In the genomic region with DNA sequence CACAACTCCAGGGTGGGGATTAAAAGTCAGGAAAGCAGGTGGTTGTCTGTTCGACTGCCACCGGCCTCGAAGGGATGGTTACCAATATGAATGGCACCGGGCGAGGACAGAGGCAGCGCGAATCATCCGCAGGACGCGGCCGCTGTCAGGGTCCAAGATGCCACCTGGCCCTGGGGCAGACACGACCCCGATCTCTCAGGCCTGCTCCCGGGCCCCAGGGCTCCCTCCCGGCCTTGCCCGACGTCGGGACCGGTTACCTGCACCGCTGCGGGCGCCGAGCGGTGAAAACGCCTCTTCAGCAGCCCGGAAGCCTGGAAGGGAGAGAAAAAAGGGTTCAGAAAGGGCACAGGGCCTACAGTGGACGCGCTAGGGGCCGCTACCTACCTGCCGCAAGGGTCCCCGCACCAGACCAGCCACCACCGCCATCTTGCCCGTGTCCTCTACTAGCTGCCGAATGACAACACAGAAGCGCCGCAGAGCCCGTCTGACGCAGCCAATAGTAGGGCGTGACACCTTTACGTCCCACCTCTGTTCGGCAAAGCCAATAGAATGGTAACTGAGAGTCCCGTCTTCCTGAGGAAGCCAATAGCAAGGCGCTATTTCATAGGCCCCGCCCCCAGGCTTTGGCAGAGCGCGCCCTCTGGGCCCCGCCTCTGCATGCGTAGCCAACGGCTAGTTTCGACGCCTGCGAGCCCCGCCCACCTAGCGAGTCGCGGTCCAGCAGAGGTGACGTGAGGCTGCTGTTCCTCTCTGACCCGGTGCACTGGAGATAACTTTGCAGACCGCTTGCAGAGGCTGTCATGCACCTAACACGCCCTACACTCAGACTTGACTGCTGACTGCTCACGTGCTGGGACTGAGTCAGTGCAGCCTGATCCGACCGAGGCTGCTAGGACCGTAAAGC, we compare ENCODE assay signal across 8 mouse cellular contexts. TPM values are rescaled to one million over a fixed set of nuclear protein-coding genes. Genes with fewer than 3 reads are reported as not detected.
A peak's percentile ranks its signal among the peaks of the same experiment; 100 is the strongest.
DNase-seq lines count a peak whose midpoint lies in the region; ATAC-seq lines count a peak whose summit lies in the region.

A gene (minus strand): TSS at position 519 of the 904 bp plus-strand sequence.

- DNase-seq in adrenal gland, adult (ENCODE audit: inconsistent age in 2 of 2, low spot score in 1 of 2), result peak; percentile 100
- peak; percentile 100 for DNase-seq in embryo, embryonic 10.5 days (ENCODE audit: low spot score)
- DNase-seq in gastrocnemius, postnatal 14 days, result peak; percentile 99
- peak; percentile 99 to 100 for DNase-seq in left cerebral cortex, postnatal 10 days (ENCODE audit: extremely low spot score in 1 of 2, low spot score in 2 of 2)
- DNase-seq in right cerebral cortex, postnatal 25 days, result peak; percentile 99
- DNase-seq in urinary bladder, postnatal 4 days (ENCODE audit: low spot score in 2 of 2), result peak; percentile 98 to 99

- peak; percentile 96 for ATAC-seq in inflammation-experienced regulatory T-cells, adult 6 months
- ATAC-seq in megakaryocyte-erythroid progenitor cell, adult 5-6 weeks (replicated peaks; ENCODE audit: low FRiP score, low TSS enrichment, poor library complexity, severe bottlenecking), result peak; percentile 95

- intact Hi-C loops in gastrocnemius, postnatal 14 days (cut with DNase I; ENCODE audit: low total_unique reads), result no loop called here
- intact Hi-C loops in left cerebral cortex, postnatal 10 days (cut with DNase I), result loop anchor here (5.0 kb wide), 2 partner anchors 45 to 210 kb away; no protein-coding TSS in a partner anchor

RNA-seq across cellular contexts. Expression of the gene that starts here (rescaled TPM):
- 100 to 1,000 TPM; 335 to 409 TPM for total RNA-seq in gastrocnemius, postnatal 14 days (2021)
- 100 to 1,000 TPM; 127 to 152 (median 143) TPM for polyA plus RNA-seq in inflammation-experienced regulatory T-cells, adult 6 months (2017; shearing (Covaris generic))
- 100 to 1,000 TPM; 172 to 184 TPM for total RNA-seq in left cerebral cortex, postnatal 10 days (2021)
- total RNA-seq in megakaryocyte-erythroid progenitor cell, adult 5-6 weeks (2014; fragmentation: Nextera tagmentation), result 108 and 124 TPM in 2 replicates
- total RNA-seq in megakaryocyte-erythroid progenitor cell, adult 5-6 weeks (2017), result 177 and 210 TPM in 2 replicates

Comparison
In these comparisons a context has a peak if more than half of its experiments do, and no peak if none do; other contexts are left out.
1. Peak in every context shown above with its lines: DNase-seq and ATAC-seq.